Mouse (Mus musculus): ENCODE data around the gene Elavl4. TPM values are rescaled to one million over a fixed set of nuclear protein-coding genes. Genes with fewer than 3 reads are reported as not detected.

Gene Elavl4
- not detected in 2 replicates for polyA plus RNA-seq (2012; ENCODE audit: insufficient read depth, low replicate concordance)

GRCm38 (mm10) chr4:110351178-110352000, at the start of gene Elavl4:
Gene Elavl4 (minus strand): TSS chr4:110351909.
- H3K36me3 ChIP-seq (replicated peaks; ENCODE audit: low read length), result no peaks in the 10 kb centered on the region
- H3K27me3 ChIP-seq (replicated peaks), result peaks cover 23% of the 10 kb centered on the region
- TF ChIP-seq FLI1 (IDR thresholded peaks at IDR 0.05; ENCODE audit: low read length) (no peak), GATA1 (IDR thresholded peaks at IDR 0.05; ENCODE audit: borderline replicate concordance, low read length) (no peak)
- no peaks in the 10 kb centered on the region for H3K9me3 ChIP-seq
- peaks cover 12% of the 10 kb centered on the region for H3K4me1 ChIP-seq
- peak within 1 kb of the TSS; percentile 91 for H3K4me3 ChIP-seq (replicated peaks)

- H3K4me3 ChIP-seq (replicated peaks), result peak within 1 kb of the TSS; percentile 87
- no peaks in the 10 kb centered on the region for H3K36me3 ChIP-seq (replicated peaks; ENCODE audit: low read length)
- no peaks in the 10 kb centered on the region for H3K9me3 ChIP-seq
- TF ChIP-seq GATA1 (IDR thresholded peaks at IDR 0.05; ENCODE audit: borderline replicate concordance, low read length) (no peak), FLI1 (IDR thresholded peaks at IDR 0.05; ENCODE audit: low read length) (no peak)
- peaks cover 6% of the 10 kb centered on the region for H3K4me1 ChIP-seq
- no peaks in the 10 kb centered on the region for H3K27me3 ChIP-seq (replicated peaks)
Measured at GRCm38 (mm10) chr4:110397618-110398045, 45.9 kb upstream of the Elavl4 start, which contains the start of gene Agbl4. Gene Agbl4 (plus strand): TSS chr4:110397661.

- H3K4me3 ChIP-seq (replicated peaks), result no peak overlapping the region
- H3K4me1 ChIP-seq, result peaks cover 6% of the 10 kb centered on the region
- H3K9me3 ChIP-seq, result no peaks in the 10 kb centered on the region
- H3K27me3 ChIP-seq (replicated peaks), result no peaks in the 10 kb centered on the region
- no peaks in the 10 kb centered on the region for H3K36me3 ChIP-seq (replicated peaks; ENCODE audit: low read length)
- TF ChIP-seq FLI1 (IDR thresholded peaks at IDR 0.05; ENCODE audit: low read length) (no peak), GATA1 (IDR thresholded peaks at IDR 0.05; ENCODE audit: borderline replicate concordance, low read length) (no peak)
Measured at GRCm38 (mm10) chr4:110396221-110396620, 44.5 kb upstream of the Elavl4 start.

- no peaks in the 10 kb centered on the region for H3K36me3 ChIP-seq (replicated peaks; ENCODE audit: low read length)
- no peak overlapping the region for H3K4me3 ChIP-seq (replicated peaks)
- H3K4me1 ChIP-seq, result no peaks in the 10 kb centered on the region
- H3K9me3 ChIP-seq, result no peaks in the 10 kb centered on the region
- no peaks in the 10 kb centered on the region for H3K27me3 ChIP-seq (replicated peaks)
- TF ChIP-seq GATA1 (IDR thresholded peaks at IDR 0.05; ENCODE audit: borderline replicate concordance, low read length) (no peak), FLI1 (IDR thresholded peaks at IDR 0.05; ENCODE audit: low read length) (no peak)
Measured at GRCm38 (mm10) chr4:110360568-110360967, 8.9 kb upstream of the Elavl4 start.

GRCm38 (mm10) chr4:110352001-110352369, 276 bp upstream of the Elavl4 start:
- TF ChIP-seq FLI1 (IDR thresholded peaks at IDR 0.05; ENCODE audit: low read length), result no peak
- no peak for TF ChIP-seq GATA1 (IDR thresholded peaks at IDR 0.05; ENCODE audit: borderline replicate concordance, low read length)
- Histone ChIP-seq H3K4me3 (replicated peaks) (peak overlapping the region; percentile 91), H3K27me3 (replicated peaks) (peaks cover 23% of the 10 kb centered on the region), H3K36me3 (replicated peaks; ENCODE audit: low read length) (no peaks in the 10 kb centered on the region), H3K4me1 (peaks cover 12% of the 10 kb centered on the region), H3K9me3 (no peaks in the 10 kb centered on the region)

- no peak for TF ChIP-seq FLI1 (IDR thresholded peaks at IDR 0.05; ENCODE audit: low read length)
- Histone ChIP-seq H3K9me3 (no peaks in the 10 kb centered on the region), H3K4me3 (replicated peaks) (no peak overlapping the region)
Measured at GRCm38 (mm10) chr4:110350856-110351177, 892 bp downstream of the Elavl4 start.

GRCm38 (mm10) chr4:110323912-110324311, 27.8 kb downstream of the Elavl4 start:
- Histone ChIP-seq H3K4me1 (no peaks in the 10 kb centered on the region), H3K4me3 (replicated peaks) (no peak overlapping the region), H3K36me3 (replicated peaks; ENCODE audit: low read length) (no peaks in the 10 kb centered on the region), H3K9me3 (peaks cover 3% of the 10 kb centered on the region), H3K27me3 (replicated peaks) (no peaks in the 10 kb centered on the region)
- TF ChIP-seq FLI1 (IDR thresholded peaks at IDR 0.05; ENCODE audit: low read length) (no peak), GATA1 (IDR thresholded peaks at IDR 0.05; ENCODE audit: borderline replicate concordance, low read length) (no peak)

More at GRCm38 (mm10) chr4:110350856-110351177, 892 bp downstream of the Elavl4 start:
- Histone ChIP-seq H3K4me1 (peaks cover 12% of the 10 kb centered on the region), H3K27me3 (replicated peaks) (peaks cover 23% of the 10 kb centered on the region), H3K36me3 (replicated peaks; ENCODE audit: low read length) (no peaks in the 10 kb centered on the region)

- Histone ChIP-seq H3K36me3 (replicated peaks; ENCODE audit: low read length) (no peaks in the 10 kb centered on the region), H3K4me3 (replicated peaks) (no peak overlapping the region), H3K9me3 (no peaks in the 10 kb centered on the region), H3K27me3 (replicated peaks) (no peaks in the 10 kb centered on the region), H3K4me1 (no peaks in the 10 kb centered on the region)
- TF ChIP-seq GATA1 (IDR thresholded peaks at IDR 0.05; ENCODE audit: borderline replicate concordance, low read length) (no peak), FLI1 (IDR thresholded peaks at IDR 0.05; ENCODE audit: low read length) (no peak)
Measured at GRCm38 (mm10) chr4:110312126-110312525, 39.6 kb downstream of the Elavl4 start.

- TF ChIP-seq GATA1 (IDR thresholded peaks at IDR 0.05; ENCODE audit: borderline replicate concordance, low read length) (no peak), FLI1 (IDR thresholded peaks at IDR 0.05; ENCODE audit: low read length) (no peak)
- H3K36me3 ChIP-seq (replicated peaks; ENCODE audit: low read length), result no peaks in the 10 kb centered on the region
- H3K4me1 ChIP-seq, result no peaks in the 10 kb centered on the region
- H3K4me3 ChIP-seq (replicated peaks), result no peak overlapping the region
- 0 out of 2 replicates have a peak, but pooled peaks cover 3% of the 10 kb centered on the region for H3K9me3 ChIP-seq
- no peaks in the 10 kb centered on the region for H3K27me3 ChIP-seq (replicated peaks)
Measured at GRCm38 (mm10) chr4:110306972-110307371, 44.7 kb downstream of the Elavl4 start.

- no peaks in the 10 kb centered on the region for H3K27me3 ChIP-seq (replicated peaks)
- no peaks in the 10 kb centered on the region for H3K4me1 ChIP-seq
- no peak for TF ChIP-seq GATA1 (IDR thresholded peaks at IDR 0.05; ENCODE audit: borderline replicate concordance, low read length)
- no peak for TF ChIP-seq FLI1 (IDR thresholded peaks at IDR 0.05; ENCODE audit: low read length)
- no peak overlapping the region for H3K4me3 ChIP-seq (replicated peaks)
- no peaks in the 10 kb centered on the region for H3K36me3 ChIP-seq (replicated peaks; ENCODE audit: low read length)
- 0 out of 2 replicates have a peak, but pooled peaks cover 3% of the 10 kb centered on the region for H3K9me3 ChIP-seq
Measured at GRCm38 (mm10) chr4:110306559-110306958, 45.1 kb downstream of the Elavl4 start.

Data from megakaryocyte, embryonic 14.5 days (primary cell).